Mouse (Mus musculus) heart, postnatal 4 days (tissue): ENCODE results near the gene Gm614. TPM values are rescaled to one million over a fixed set of nuclear protein-coding genes. Genes with fewer than 3 reads are reported as not detected.

ENCODE experiments used
- DNase-seq: peaks from one replicate; pipeline ENCODE4 v3.0.0; 2021
- total RNA-seq, 2 experiments: library from RNA; stranded (reverse); gene quantifications; 2 replicates each; pipeline ENCODE4 v1.2.3; 2021

Gm614 gene
- total RNA-seq, 2 experiments from 2014 or later: 0.76 to 1.1 TPM

DNA sequence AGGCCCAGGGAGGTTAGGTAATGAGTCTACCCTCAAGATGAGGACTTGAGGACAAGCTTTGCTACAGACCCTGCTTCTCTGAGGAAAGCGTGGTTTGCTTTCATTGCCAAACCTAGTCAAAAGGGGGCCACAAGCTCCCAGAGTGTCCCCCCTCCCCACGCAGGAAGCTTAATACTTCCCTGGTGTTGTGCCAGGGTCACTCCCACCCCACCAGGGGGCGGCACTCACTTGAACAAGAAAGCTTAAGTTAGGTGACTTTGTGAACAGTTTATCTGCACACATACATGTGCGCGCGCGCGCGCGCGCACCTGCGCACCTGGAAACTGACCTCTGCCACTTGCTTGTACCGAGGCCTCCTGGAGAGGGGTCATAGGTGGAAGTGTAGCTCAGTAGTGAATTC, 7.2 kb downstream of the Gm614 start:
- DNase-seq: peak; percentile 28

DNA sequence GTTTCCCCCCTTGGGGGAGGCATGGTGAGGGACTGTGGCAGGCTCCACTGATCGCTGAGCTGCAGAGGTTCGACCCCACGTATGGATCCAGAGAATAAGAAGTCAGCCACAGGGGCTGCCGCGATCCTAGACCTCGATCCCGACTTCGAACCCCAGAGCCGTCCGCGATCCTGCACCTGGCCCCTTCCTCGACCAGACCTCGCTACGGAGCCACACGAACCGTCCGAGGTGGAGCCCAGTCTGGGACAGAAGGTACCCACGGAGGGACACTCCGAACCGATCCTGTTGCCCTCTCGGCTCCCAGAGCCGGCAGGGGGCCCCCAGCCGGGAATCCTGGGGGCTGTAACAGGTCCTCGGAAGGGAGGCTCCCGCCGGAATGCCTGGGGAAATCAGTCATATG, 9.1 kb downstream of the Gm614 start:
- peak; percentile 16 for DNase-seq

DNA sequence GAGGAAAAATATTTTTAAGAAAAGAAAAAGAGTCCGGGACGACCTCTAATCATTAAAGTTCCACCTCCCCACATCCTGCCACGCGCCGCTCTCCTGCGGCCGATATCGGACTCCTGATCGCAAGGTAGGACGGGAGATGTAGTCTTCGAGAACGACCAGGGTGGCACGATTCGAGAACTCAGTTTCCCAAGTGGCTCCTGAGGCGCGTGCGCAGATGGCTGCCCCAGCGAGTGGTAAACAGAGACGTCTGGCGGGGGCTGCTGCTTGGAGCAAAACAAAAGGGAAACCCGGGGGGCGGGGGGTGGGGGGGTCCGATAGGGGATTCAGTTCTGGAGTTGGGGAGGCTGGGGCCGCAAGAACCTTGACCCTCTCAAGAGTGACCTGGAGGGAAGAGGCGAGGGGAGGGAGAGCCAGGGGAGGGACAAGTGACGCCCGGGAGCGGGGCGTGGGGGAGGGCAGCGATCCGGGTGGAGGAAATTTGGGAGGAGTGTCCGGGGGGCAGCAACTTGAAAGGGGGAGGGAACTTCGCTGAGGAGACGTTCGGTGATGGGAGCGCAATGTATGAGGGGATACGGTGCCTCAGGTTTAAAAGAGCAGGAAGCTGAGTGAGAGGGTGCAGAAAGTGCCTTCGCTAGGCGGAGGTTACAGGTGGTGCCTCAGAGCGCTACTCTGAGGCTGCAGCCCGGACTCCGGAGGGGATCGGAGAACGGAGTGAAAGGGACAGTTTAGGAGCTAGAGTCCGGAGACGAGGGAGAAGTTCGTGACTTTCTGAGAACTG, 9.7 kb downstream of the Gm614 start, which contains the start of gene Foxo4:
Gene Foxo4, plus strand, starts transcription at position 577 of the 778 bp plus-strand sequence.
- peak; percentile 87 for DNase-seq

DNA sequence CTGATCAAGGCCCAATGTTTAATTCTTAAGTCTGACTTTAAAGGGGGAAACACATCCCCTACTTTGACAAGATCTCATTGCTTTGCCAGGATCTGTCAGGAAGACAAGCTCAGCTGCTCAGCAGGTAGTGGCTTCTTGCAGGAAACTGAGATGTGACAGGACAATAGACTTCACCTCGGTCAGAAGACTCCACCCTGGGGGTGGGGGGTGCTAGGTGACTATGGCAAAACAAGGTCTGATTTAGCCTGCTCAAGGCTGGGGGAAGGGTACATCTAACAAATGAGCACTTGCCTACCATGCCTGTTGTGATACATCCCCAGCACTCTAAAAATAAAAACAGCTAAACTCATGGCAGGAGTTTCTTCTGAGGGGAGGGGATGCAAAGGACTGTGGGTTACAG, 18.8 kb downstream of the Gm614 start:
- no peak for DNase-seq

DNA sequence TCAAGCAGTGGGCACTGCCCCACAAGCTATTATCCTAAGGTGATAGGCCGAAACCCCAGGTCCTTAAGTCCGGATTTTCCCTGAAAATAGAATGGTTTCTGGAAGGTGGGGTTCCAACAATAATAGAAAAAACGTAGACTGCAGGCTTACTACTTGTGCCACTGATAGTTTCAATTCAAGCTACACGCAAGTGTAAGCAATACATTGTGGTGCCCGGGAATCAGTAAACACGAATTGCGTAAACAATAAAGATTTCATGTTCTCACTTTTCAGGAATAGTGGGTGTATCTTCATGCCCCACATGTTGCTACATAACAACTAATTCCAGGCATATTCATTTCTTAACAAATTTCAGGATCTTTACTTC, 41.0 kb downstream of the Gm614 start:
- DNase-seq: no peak

DNA sequence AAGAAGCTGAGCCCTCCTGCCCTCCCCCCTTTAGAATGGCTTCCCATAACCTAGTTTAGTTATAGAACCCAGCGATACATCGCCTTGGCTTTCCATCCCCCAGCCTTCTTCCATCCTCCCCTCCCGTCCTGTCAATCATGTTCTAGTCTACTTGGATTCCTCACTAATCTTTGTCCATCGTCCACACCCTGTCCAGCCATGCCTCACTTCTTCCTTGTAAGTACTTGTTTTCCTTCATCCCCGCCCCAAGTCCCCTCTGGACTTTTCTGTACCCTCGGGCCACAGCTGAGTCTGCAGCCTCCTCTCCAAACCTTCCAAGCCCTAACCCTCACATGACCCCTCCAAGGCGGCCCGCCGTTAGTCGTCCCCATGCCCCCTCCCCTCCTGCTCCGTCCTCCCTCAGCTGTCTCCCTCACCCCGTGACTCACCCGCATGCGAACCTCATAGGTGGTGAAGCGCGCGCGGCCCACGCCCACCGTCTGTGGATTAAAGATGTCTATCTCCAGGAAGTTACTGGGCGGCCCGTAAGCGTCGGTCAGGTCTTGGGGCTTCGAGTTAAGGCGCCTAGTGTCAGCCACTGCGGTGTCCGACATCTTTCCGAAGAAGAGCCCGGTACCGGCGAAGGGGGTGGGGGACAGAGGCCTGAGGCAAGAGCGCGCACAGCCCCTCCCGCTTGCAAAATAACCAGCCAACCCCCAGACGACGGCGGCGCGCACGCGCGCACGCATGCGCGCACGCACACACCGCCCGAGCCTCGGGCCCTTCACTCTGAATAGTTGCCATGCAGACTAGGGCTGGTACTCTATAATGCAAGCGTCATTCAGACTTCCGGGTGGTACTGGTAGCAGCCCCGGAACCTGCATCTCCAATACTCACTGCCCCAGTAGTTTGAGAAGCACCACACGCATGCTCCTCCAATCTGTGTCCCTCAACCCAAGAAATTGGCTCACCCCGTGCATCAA, 41.7 kb downstream of the Gm614 start, which contains the start of gene Snx12:
Gene Snx12, minus strand, starts transcription at position 730 of the 962 bp plus-strand sequence.
- peak; percentile 89 for DNase-seq

Other genes starting within 250 kb of the Gm614 start
- under 1 TPM; 0.32 to 0.93 TPM for gene Tex11, start 204.3 kb downstream of the Gm614 start, total RNA-seq
- gene Slc7a3, start 178.0 kb downstream of the Gm614 start, total RNA-seq: not detected
- 10 to 100 TPM; 59.2 to 62.9 TPM for gene Snx12, start 41.4 kb downstream of the Gm614 start, total RNA-seq
- 10 to 100 TPM; 23.2 to 26.7 TPM for gene Foxo4, start 9.5 kb downstream of the Gm614 start, total RNA-seq
- gene Il2rg, start 4.3 kb upstream of the Gm614 start, total RNA-seq: 10 to 100 TPM; 12.5 to 17.3 TPM
- gene Gm20489, start 5.0 kb upstream of the Gm614 start, total RNA-seq: not detected
- 10 to 100 TPM; 27.3 to 28.0 TPM for gene Med12, start 10.0 kb upstream of the Gm614 start, total RNA-seq
- 1 to 10 TPM; 1.6 to 2.7 TPM for gene Nlgn3, start 35.2 kb upstream of the Gm614 start, total RNA-seq
- not detected for gene Gjb1, start 112.4 kb upstream of the Gm614 start, total RNA-seq
- gene Zmym3, start 156.9 kb upstream of the Gm614 start, total RNA-seq: 10 to 100 TPM; 39.4 to 40.3 TPM
- gene Nono, start 165.3 kb upstream of the Gm614 start, total RNA-seq: 100 to 1,000 TPM; 177 to 191 TPM
- gene Itgb1bp2, start 185.1 kb upstream of the Gm614 start, total RNA-seq: 100 to 1,000 TPM; 157 to 185 TPM